In genomic region chr4:153785564-153785963, GRCm38 (mm10) we compare ENCODE assay signal across 17 mouse cellular contexts.
"Had no signal": no experiment of that assay in that cellular context is flagged by ENCODE, and none has a peak within 500 bp of the region (broad histone marks: within the 10 kb centered on the region; RNA-seq: fewer than 3 reads in every experiment).

No protein-coding gene starts in this region.

- H3K27me3 ChIP-seq: limb, embryonic 12.5 days; liver, embryonic 13.5 days; lung, embryonic 15.5 days; megakaryocyte, embryonic 14.5 days; midbrain, embryonic 15.5 days had no signal

- H3K27ac ChIP-seq: limb, embryonic 12.5 days; liver, embryonic 13.5 days; lung, embryonic 15.5 days; macrophage; midbrain, embryonic 15.5 days had no signal

- DNase-seq: kidney, adult 8-10 months; kidney, postnatal 25 days; layer of hippocampus, adult 9-11 months; layer of hippocampus, postnatal 36 days; liver; liver, embryonic 13.5 days; liver, postnatal 0 days; lung, postnatal 14 days; right cerebral cortex, adult 18-20 months; right cerebral cortex, postnatal 25 days; thymus, postnatal 36 days had no signal

- ATAC-seq: intestine, postnatal 0 days; liver, postnatal 0 days; midbrain, embryonic 15.5 days had no signal

- H3K36me3 ChIP-seq: limb, embryonic 12.5 days; liver, embryonic 13.5 days; lung, embryonic 15.5 days; midbrain, embryonic 15.5 days had no signal

- H3K4me3 ChIP-seq: limb, embryonic 12.5 days; liver, embryonic 13.5 days; lung, embryonic 15.5 days; midbrain, embryonic 15.5 days had no signal

- H3K4me1 ChIP-seq: liver, embryonic 13.5 days; lung, embryonic 15.5 days; megakaryocyte, embryonic 14.5 days had no signal

- H3K9ac ChIP-seq: limb, embryonic 12.5 days; liver, embryonic 13.5 days; liver, postnatal 0 days; lung, embryonic 15.5 days; midbrain, embryonic 15.5 days had no signal

- H3K4me2 ChIP-seq: limb, embryonic 12.5 days; liver, embryonic 13.5 days; lung, embryonic 15.5 days; midbrain, embryonic 15.5 days had no signal

- H3K9me3 ChIP-seq: limb, embryonic 12.5 days; lung, embryonic 15.5 days; midbrain, embryonic 15.5 days had no signal
